Mouse (Mus musculus): ENCODE data around the gene Pip5k1b. TPM values are rescaled to one million over a fixed set of nuclear protein-coding genes. Genes with fewer than 3 reads are reported as not detected.

The Pip5k1b gene
- polyA plus RNA-seq, 1 experiment from 2014 or later, result 1.6 TPM

DNA sequence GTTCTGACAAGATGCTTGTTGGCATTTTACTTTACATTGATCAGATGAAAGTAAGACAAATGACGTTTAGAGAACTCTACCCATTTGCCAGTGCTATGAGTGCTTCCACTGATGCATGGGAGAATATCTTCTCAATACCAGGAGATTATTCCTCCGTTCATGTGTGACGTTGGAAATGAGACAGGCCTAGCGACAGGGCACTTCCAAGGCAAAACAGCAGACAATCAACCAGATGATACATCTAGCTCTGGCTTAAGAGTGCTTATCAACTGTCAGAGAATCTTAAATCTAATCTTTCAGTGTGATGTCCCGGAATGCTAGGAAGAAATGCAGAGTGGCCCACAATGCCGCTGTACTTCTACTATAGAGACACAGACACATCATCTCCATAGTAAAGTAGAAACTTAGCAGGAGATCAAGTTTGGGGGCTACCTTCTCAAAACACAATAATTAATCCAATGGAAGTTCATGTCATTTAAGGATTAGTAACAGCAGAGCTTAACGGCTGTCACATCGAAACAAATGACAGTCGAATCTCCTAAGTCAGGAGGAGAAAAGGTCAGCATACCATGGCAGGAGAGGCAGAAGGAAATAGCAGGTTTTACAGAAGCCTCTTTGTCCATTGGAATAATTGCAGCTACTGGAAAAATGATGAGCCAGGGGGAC, 239.5 kb downstream of the Pip5k1b start:
- no peak overlapping the region; the same call in 1 of the 2 replicates for H3K27ac ChIP-seq
- no peak overlapping the region for H3K9ac ChIP-seq
- no peaks in the 10 kb centered on the region for H3K36me3 ChIP-seq (ENCODE audit: poor library complexity, severe bottlenecking)
- 58% methylated on average over 9 of the region's 9 CpGs for WGBS
- H3K4me2 ChIP-seq, result peak overlapping the region; percentile 27; the same call in 1 of the 2 replicates
- H3K27me3 ChIP-seq, result 0 out of 2 replicates have a peak, but pooled peaks cover 2% of the 10 kb centered on the region
- H3K4me1 ChIP-seq, result peaks cover 45% of the 10 kb centered on the region
- no peak overlapping the region for H3K4me3 ChIP-seq
- H3K9me3 ChIP-seq (replicated peaks), result no peaks in the 10 kb centered on the region
- no peak for ATAC-seq

- no peak for ATAC-seq
- no peaks in the 10 kb centered on the region for H3K9me3 ChIP-seq (replicated peaks)
- no peak overlapping the region for H3K4me3 ChIP-seq
- no peaks in the 10 kb centered on the region for H3K27me3 ChIP-seq
- 79% methylated on average over 4 of the region's 4 CpGs for WGBS
- H3K27ac ChIP-seq, result no peak overlapping the region
- no peak overlapping the region for H3K9ac ChIP-seq
- peaks cover 45% of the 10 kb centered on the region for H3K4me1 ChIP-seq
- H3K4me2 ChIP-seq, result no peak overlapping the region
- H3K36me3 ChIP-seq (ENCODE audit: poor library complexity, severe bottlenecking), result no peaks in the 10 kb centered on the region
Observed at GRCm38 (mm10) chr19:24315234-24315633, 240.4 kb downstream of the Pip5k1b start.

DNA sequence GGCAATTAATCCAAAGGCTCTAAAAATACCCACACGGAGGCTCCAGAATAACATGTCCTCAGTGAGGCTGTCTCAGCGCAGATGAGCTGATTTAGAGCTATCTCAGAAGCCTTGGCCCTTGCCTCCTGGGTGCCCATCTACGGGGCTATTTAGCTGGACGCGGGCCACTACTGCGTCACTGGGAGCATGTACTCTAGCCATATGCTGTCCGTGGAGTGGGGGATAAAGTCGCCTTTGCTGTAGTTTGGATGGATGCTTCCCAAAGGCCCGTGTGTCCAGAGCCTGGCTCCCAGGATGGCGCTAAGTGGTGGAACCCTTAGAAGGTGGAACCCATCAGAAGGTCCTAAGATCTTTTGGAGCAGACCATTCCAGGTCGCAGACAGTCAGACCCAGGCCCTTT, 241.0 kb downstream of the Pip5k1b start:
- no peaks in the 10 kb centered on the region for H3K9me3 ChIP-seq (replicated peaks)
- ATAC-seq, result no peak
- 92% methylated on average over 11 of the region's 11 CpGs for WGBS

DNA sequence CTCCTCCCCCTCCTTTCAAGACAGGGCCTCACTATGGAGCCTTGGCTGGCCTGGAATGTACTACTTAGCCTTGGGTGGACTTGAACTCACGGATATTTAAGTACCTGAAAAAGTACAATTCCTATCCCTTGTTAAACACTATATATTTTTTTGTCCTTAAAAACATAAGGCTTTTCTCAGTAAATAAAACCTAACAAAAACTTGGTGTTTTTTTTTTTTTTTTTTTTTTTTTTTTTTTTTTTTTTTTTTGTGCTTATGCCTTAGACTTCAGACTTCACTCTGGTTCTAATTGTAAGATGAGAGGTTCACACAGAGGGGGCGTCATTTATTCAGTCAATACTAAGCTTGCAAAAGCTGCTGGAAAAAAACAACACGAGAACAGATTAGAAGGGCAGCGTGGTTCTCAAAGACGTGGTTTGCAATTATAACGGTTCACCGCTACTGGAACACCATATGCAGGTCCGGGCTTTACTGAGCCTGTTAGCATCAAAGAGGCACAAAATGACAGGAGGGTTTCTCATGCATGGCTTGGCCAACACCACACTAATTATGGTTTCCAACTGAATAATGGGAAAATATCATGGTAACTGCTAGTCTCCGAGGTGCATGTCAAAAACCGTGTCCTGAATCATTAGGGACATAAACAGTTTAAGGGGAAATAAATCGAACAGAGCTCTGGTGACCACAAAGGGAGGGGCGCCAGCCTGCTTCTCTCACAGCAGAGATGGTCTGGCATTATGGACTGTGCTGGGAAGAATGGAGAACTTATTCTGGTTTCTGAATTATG, 242.9 kb downstream of the Pip5k1b start:
- H3K9me3 ChIP-seq (replicated peaks), result no peaks in the 10 kb centered on the region
- H3K9ac ChIP-seq, result no peak overlapping the region
- peak overlapping the region; percentile 1; the same call in 1 of the 2 replicates for H3K4me2 ChIP-seq
- peak; percentile 71 for ATAC-seq
- peaks cover 44% of the 10 kb centered on the region for H3K4me1 ChIP-seq
- H3K36me3 ChIP-seq (ENCODE audit: poor library complexity, severe bottlenecking), result no peaks in the 10 kb centered on the region
- WGBS, result 14% methylated on average over 12 of the region's 12 CpGs
- H3K27me3 ChIP-seq, result no peaks in the 10 kb centered on the region
- no peak overlapping the region; the same call in 1 of the 2 replicates for H3K27ac ChIP-seq
- H3K4me3 ChIP-seq, result no peak overlapping the region

More for the DNA sequence above, 241.0 kb downstream of the Pip5k1b start:
- no peak overlapping the region for H3K9ac ChIP-seq
- H3K27ac ChIP-seq, result no peak overlapping the region
- H3K4me2 ChIP-seq, result no peak overlapping the region
- H3K27me3 ChIP-seq, result no peaks in the 10 kb centered on the region
- H3K4me1 ChIP-seq, result peaks cover 45% of the 10 kb centered on the region
- no peaks in the 10 kb centered on the region for H3K36me3 ChIP-seq (ENCODE audit: poor library complexity, severe bottlenecking)
- H3K4me3 ChIP-seq, result no peak overlapping the region

DNA sequence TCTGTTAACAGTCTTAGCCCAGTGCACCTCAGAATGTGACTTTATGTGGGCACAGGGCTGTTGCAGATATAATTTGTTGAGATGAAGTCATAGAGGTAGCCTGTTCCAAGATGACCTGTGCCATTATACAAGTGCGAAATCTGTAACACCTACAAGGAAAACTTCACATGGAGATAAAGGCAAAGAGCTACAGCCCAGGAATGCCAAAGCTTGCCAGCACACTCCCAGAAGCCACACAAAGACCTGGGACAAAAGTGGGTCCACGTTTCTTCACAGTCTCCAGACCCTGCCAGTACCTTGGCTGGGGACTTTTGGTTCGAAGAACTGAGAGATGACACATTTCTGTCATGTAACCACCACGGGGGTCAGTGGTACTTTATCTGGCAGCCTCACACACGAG, 243.6 kb downstream of the Pip5k1b start:
- no peaks in the 10 kb centered on the region for H3K27me3 ChIP-seq
- no peak overlapping the region for H3K4me2 ChIP-seq
- H3K4me3 ChIP-seq, result no peak overlapping the region
- ATAC-seq, result no peak
- H3K4me1 ChIP-seq, result peaks cover 42% of the 10 kb centered on the region
- no peak overlapping the region; the same call in 1 of the 2 replicates for H3K27ac ChIP-seq
- H3K9ac ChIP-seq, result no peak overlapping the region
- no peaks in the 10 kb centered on the region for H3K9me3 ChIP-seq (replicated peaks)
- 77% methylated on average over 5 of the region's 5 CpGs for WGBS
- H3K36me3 ChIP-seq (ENCODE audit: poor library complexity, severe bottlenecking), result no peaks in the 10 kb centered on the region

DNA sequence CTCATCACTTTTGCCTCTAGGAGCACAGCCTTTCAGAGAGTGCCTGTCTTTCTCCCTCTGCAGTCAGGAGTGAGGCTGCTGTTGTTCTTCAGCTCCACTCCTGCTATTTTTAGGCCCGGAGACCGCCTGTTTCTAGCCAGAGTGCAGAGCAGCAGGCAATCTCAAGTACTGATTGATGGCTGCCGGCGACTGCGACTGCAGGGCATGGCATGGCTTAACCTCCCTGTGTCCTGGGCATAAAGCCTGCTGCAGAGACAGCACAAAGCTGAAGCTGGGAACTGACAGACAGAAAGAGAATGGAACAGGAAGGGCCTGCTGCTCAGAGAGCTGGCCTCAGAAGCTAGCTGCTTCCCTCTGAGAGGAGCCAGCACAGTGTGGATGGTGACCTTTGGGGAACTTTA, 247.4 kb downstream of the Pip5k1b start:
- 11% methylated on average over 5 of the region's 5 CpGs for WGBS
- 0 out of 2 replicates have a peak, but pooled peaks have one; percentile 28 for ATAC-seq

GRCm38 (mm10) chr19:24307271-24308221, 248.1 kb downstream of the Pip5k1b start:
- peaks cover 19% of the 10 kb centered on the region for H3K4me1 ChIP-seq
- 66% methylated on average over 13 of the region's 13 CpGs for WGBS
- H3K4me2 ChIP-seq, result no peak overlapping the region
- ATAC-seq, result no peak
- H3K9me3 ChIP-seq (replicated peaks), result no peaks in the 10 kb centered on the region
- peak overlapping the region; percentile 30; the same call in 1 of the 2 replicates for H3K9ac ChIP-seq
- 0 out of 2 replicates have a peak, but pooled peaks cover 4% of the 10 kb centered on the region for H3K27me3 ChIP-seq
- no peaks in the 10 kb centered on the region for H3K36me3 ChIP-seq (ENCODE audit: poor library complexity, severe bottlenecking)
- H3K4me3 ChIP-seq, result no peak overlapping the region
- peak overlapping the region; percentile 65 for H3K27ac ChIP-seq

More for the DNA sequence above, 247.4 kb downstream of the Pip5k1b start:
- Histone ChIP-seq H3K4me2 (no peak overlapping the region), H3K27ac (peak overlapping the region; percentile 65), H3K4me3 (no peak overlapping the region), H3K36me3 (ENCODE audit: poor library complexity, severe bottlenecking) (no peaks in the 10 kb centered on the region), H3K27me3 (0 out of 2 replicates have a peak, but pooled peaks cover 4% of the 10 kb centered on the region), H3K9ac (peak overlapping the region; percentile 30; the same call in 1 of the 2 replicates), H3K9me3 (replicated peaks) (no peaks in the 10 kb centered on the region), H3K4me1 (peaks cover 25% of the 10 kb centered on the region)

DNA sequence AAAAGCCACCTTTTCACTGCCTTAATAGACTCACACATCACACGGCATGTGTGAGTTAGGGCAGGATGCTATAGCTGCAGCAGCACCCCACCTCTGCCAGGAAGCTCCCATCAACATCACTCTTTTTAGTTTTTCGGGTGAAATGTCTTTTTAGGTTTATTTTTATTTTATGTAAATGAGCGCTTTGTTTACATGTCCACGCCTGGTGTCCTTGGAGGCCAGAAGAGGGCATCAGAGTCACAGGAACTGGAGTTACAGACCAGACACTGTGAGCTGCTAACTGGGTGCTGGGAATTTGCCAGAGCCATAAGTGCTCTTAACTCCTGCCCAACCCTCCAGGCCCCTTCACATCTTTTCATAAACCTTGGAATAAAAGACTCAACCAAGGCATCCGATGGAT, 249.3 kb downstream of the Pip5k1b start:
- Histone ChIP-seq H3K9ac (no peak overlapping the region), H3K4me2 (no peak overlapping the region), H3K4me1 (peaks cover 24% of the 10 kb centered on the region), H3K36me3 (ENCODE audit: poor library complexity, severe bottlenecking) (no peaks in the 10 kb centered on the region), H3K27ac (no peak overlapping the region), H3K4me3 (no peak overlapping the region), H3K9me3 (replicated peaks) (no peaks in the 10 kb centered on the region), H3K27me3 (0 out of 2 replicates have a peak, but pooled peaks cover 4% of the 10 kb centered on the region)
- whole genome bisulfite sequencing, result 90% methylated on average over 5 of the region's 5 CpGs
- ATAC-seq, result no peak

- no peak overlapping the region for H3K4me3 ChIP-seq
- no peak overlapping the region for H3K9ac ChIP-seq
- 0 out of 2 replicates have a peak, but pooled peaks cover 4% of the 10 kb centered on the region for H3K27me3 ChIP-seq
- no peak overlapping the region for H3K4me2 ChIP-seq
- peaks cover 15% of the 10 kb centered on the region for H3K4me1 ChIP-seq
- WGBS, result 46% methylated on average over 10 of the region's 10 CpGs
- no peaks in the 10 kb centered on the region for H3K36me3 ChIP-seq (ENCODE audit: poor library complexity, severe bottlenecking)
- H3K27ac ChIP-seq, result no peak overlapping the region
- no peaks in the 10 kb centered on the region for H3K9me3 ChIP-seq (replicated peaks)
- no peak for ATAC-seq
Observed at GRCm38 (mm10) chr19:24302198-24302597, 253.5 kb downstream of the Pip5k1b start.

GRCm38 (mm10) chr19:24301768-24302148, 253.9 kb downstream of the Pip5k1b start:
- no peaks in the 10 kb centered on the region for H3K9me3 ChIP-seq (replicated peaks)
- 16% methylated on average over 5 of the region's 5 CpGs for WGBS
- no peak overlapping the region for H3K9ac ChIP-seq
- H3K4me1 ChIP-seq, result peaks cover 15% of the 10 kb centered on the region
- H3K27me3 ChIP-seq, result 0 out of 2 replicates have a peak, but pooled peaks cover 4% of the 10 kb centered on the region
- ATAC-seq, result no peak
- H3K36me3 ChIP-seq (ENCODE audit: poor library complexity, severe bottlenecking), result no peaks in the 10 kb centered on the region
- no peak overlapping the region for H3K27ac ChIP-seq
- H3K4me3 ChIP-seq, result no peak overlapping the region
- H3K4me2 ChIP-seq, result peak overlapping the region; percentile 55; the same call in 1 of the 2 replicates

DNA sequence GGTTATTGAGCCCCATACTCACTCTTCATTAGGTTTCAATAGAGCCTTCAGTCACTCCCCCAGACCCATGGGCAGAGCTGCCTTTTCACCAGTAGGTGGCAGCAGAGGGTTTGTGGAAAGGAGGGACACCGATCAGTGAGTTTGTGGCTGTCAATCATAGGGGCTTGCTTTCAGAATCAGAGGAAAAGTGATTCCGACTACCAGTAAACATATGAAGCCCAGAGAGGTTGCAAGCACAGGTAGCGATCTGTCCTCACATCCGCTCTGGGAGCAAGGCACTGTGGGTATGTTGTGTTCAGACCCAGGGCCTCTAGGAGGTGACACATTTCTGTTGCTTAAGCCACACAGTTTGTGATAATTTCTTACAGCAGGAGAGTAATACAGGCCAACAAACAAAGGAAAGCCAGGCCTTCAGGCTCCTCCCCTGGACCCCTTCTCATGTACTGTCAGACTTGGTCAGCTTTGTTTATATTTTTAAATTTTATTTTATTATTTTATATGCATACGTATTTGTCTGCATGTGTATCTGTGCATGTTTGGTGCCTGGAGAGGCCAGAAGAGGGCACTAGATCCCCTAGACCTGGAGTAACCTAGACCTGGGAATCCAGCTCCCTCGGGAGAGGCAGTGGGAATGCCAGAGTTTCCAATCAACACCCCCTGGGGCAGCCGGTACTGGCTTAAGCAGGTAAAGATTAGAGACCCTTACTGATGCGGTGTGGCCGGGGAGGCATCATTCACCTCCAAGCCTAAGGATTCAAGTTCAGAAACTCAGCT, 254.5 kb downstream of the Pip5k1b start:
- Histone ChIP-seq H3K27me3 (0 out of 2 replicates have a peak, but pooled peaks cover 4% of the 10 kb centered on the region), H3K4me3 (peak overlapping the region; percentile 25), H3K27ac (no peak overlapping the region), H3K9me3 (replicated peaks) (no peaks in the 10 kb centered on the region), H3K9ac (no peak overlapping the region), H3K36me3 (ENCODE audit: poor library complexity, severe bottlenecking) (no peaks in the 10 kb centered on the region), H3K4me2 (peak overlapping the region; percentile 55), H3K4me1 (peaks cover 15% of the 10 kb centered on the region)
- ATAC-seq, result peak; percentile 95
- WGBS, result 2% methylated on average over 9 of the region's 9 CpGs

Data from forebrain, embryonic 13.5 days (tissue).